Comparison of ENCODE assay signal across 8 mouse cellular contexts in genomic region chr4:115000429-115000795, GRCm38 (mm10). TPM values are rescaled to one million over a fixed set of nuclear protein-coding genes. Genes with fewer than 3 reads are reported as not detected.
DNase-seq lines count a peak whose midpoint lies in the region; ATAC-seq and TF ChIP-seq lines count a peak whose summit lies in the region.
"Had no signal": no experiment of that assay in that cellular context is flagged by ENCODE, and none has a peak within 500 bp of the region (broad histone marks: within the 10 kb centered on the region; RNA-seq: fewer than 3 reads in every experiment).

No protein-coding gene starts in this region.

- no peak; the same call in 1 of the 2 replicates for ATAC-seq in limb, embryonic 14.5 days (ENCODE audit: low FRiP score, low read depth)

- peak overlapping the region; percentile 56 for H3K4me2 ChIP-seq in limb, embryonic 14.5 days (replicated peaks; ENCODE audit: low read depth, low read length, severe bottlenecking)

- H3K4me3 ChIP-seq in thymus, adult 2 months (ENCODE audit: control insufficient read depth, insufficient read depth, low read length): peak overlapping the region; percentile 65
- peak overlapping the region; percentile 87 for H3K4me3 ChIP-seq in embryonic fibroblast, embryonic 13.5 days (ENCODE audit: insufficient read depth, low read length)
- H3K4me3 ChIP-seq in limb, embryonic 14.5 days (replicated peaks; ENCODE audit: low read length): peak overlapping the region; percentile 67

- under 1% methylated on average over 8 of the region's 8 CpGs for WGBS in thymus, adult 2 months
- WGBS in limb, embryonic 14.5 days: 2% methylated on average over 8 of the region's 8 CpGs

- no peaks in the 10 kb centered on the region for H3K9me3 ChIP-seq in limb, embryonic 14.5 days (ENCODE audit: control insufficient read depth, low read length)

- H3K27ac ChIP-seq in thymus, adult 2 months (ENCODE audit: control insufficient read depth, insufficient read depth, low read length): no peak overlapping the region
- peak overlapping the region; percentile 50 for H3K27ac ChIP-seq in embryonic fibroblast, embryonic 13.5 days (ENCODE audit: insufficient read depth, low read length)
- H3K27ac ChIP-seq in limb, embryonic 14.5 days (replicated peaks; ENCODE audit: low read depth, low read length): 0 out of 2 replicates have a peak overlapping the region, but pooled peaks have one; percentile 41

- H3K9ac ChIP-seq in limb, embryonic 14.5 days (ENCODE audit: low read depth, low read length, severe bottlenecking): peak overlapping the region; percentile 62

- no peak for DNase-seq in thymus, adult 2 months
- DNase-seq in thymus, adult 18-20 months: no peak
- DNase-seq in limb, embryonic 14.5 days (ENCODE audit: low spot score): peak; percentile 13
- DNase-seq in retina, embryonic 14.5 days (ENCODE audit: low spot score): peak; percentile 37
- no peak for DNase-seq in MN1 (ENCODE audit: low spot score)
- DNase-seq in gastrocnemius, postnatal 25 days: no peak

- no peak for TF ChIP-seq CTCF in thymus, adult 2 months (IDR thresholded peaks at IDR 0.05; ENCODE audit: borderline replicate concordance, control insufficient read depth, extremely low read depth, insufficient read depth, low read length, poor library complexity)
- TF ChIP-seq CTCF in embryonic fibroblast, embryonic 13.5 days (IDR thresholded peaks at IDR 0.05; ENCODE audit: borderline replicate concordance, insufficient read depth, low read length): no peak

- no peaks in the 10 kb centered on the region for H3K27me3 ChIP-seq in thymus, adult 2 months (ENCODE audit: control insufficient read depth, insufficient read depth, low read length)
- H3K27me3 ChIP-seq in limb, embryonic 14.5 days (ENCODE audit: control insufficient read depth, insufficient read depth, low read length): no peaks in the 10 kb centered on the region

- peaks cover 5% of the 10 kb centered on the region; the same call in 1 of the 2 replicates for H3K36me3 ChIP-seq in thymus, adult 2 months (ENCODE audit: control insufficient read depth, insufficient read depth, low read length)
- H3K36me3 ChIP-seq in limb, embryonic 14.5 days (ENCODE audit: control insufficient read depth, insufficient read depth, low read length): peaks cover 13% of the 10 kb centered on the region; the same call in 1 of the 2 replicates

- no peak for TF ChIP-seq POLR2A in thymus, adult 2 months (IDR thresholded peaks at IDR 0.05; ENCODE audit: control insufficient read depth, extremely low read depth, insufficient read depth, low read length, poor library complexity)
- TF ChIP-seq POLR2A in embryonic fibroblast, embryonic 13.5 days (IDR thresholded peaks at IDR 0.05; ENCODE audit: low read depth, low read length): no peak
- TF ChIP-seq POLR2A in limb, embryonic 14.5 days (IDR thresholded peaks at IDR 0.05; ENCODE audit: borderline replicate concordance, extremely low read depth, insufficient read depth, insufficient read length): no peak

- H3K4me1 ChIP-seq in thymus, adult 2 months (replicated peaks; ENCODE audit: control insufficient read depth, insufficient read depth, low read length): peaks cover 6% of the 10 kb centered on the region; the same call in 1 of the 2 replicates
- H3K4me1 ChIP-seq in embryonic fibroblast, embryonic 13.5 days (ENCODE audit: control insufficient read depth, insufficient read depth, low read length): peaks cover 4% of the 10 kb centered on the region; the same call in 1 of the 2 replicates
- peaks cover 12% of the 10 kb centered on the region for H3K4me1 ChIP-seq in limb, embryonic 14.5 days (ENCODE audit: control insufficient read depth, insufficient read depth, low read length)

RNA-seq across cellular contexts. Expression of gene Stil, which starts 0.5 kb away (rescaled TPM):
- 8.1 and 10.7 TPM in 2 replicates for polyA plus RNA-seq in thymus, adult 2 months (2012; rRNA removed)
- polyA plus RNA-seq in embryonic fibroblast, embryonic 13.5 days (2011; ENCODE audit: insufficient read length, low read depth, missing spikeins): 11.0 and 14.4 TPM in 2 replicates
- 16.2 and 18.0 TPM in 2 replicates for polyA plus RNA-seq in limb, embryonic 14.5 days (2012; rRNA removed)
- polyA plus RNA-seq in limb, embryonic 14.5 days (2014; fragmentation: Nextera tagmentation; extraction: Ambion mirVana): 11.5 and 12.8 TPM in 2 replicates
- total RNA-seq in gastrocnemius, postnatal 25 days (2021): under 1 TPM in 1 of 2 experiments, not detected in 1; 0.24 TPM
- total RNA-seq: neutrophil, adult 5-6 weeks had no signal

RNA-seq across cellular contexts. Expression of gene Cmpk1, which starts 13.4 kb away (rescaled TPM):
- polyA plus RNA-seq in thymus, adult 2 months (2012; rRNA removed): 17.7 and 20.1 TPM in 2 replicates
- 93.5 and 105 TPM in 2 replicates for polyA plus RNA-seq in embryonic fibroblast, embryonic 13.5 days (2011; ENCODE audit: insufficient read length, low read depth, missing spikeins)
- 37.0 and 42.4 TPM in 2 replicates for polyA plus RNA-seq in limb, embryonic 14.5 days (2012; rRNA removed)
- 103 and 120 TPM in 2 replicates for polyA plus RNA-seq in limb, embryonic 14.5 days (2014; fragmentation: Nextera tagmentation; extraction: Ambion mirVana)
- 10 to 100 TPM; 23.3 to 27.8 TPM for total RNA-seq in gastrocnemius, postnatal 25 days (2021)

RNA-seq across cellular contexts. Expression of gene Tal1, which starts 55.8 kb away (rescaled TPM):
- polyA plus RNA-seq in thymus, adult 2 months (2012; rRNA removed): 0.89 and 0.94 TPM in 2 replicates
- polyA plus RNA-seq in embryonic fibroblast, embryonic 13.5 days (2011; ENCODE audit: insufficient read length, low read depth, missing spikeins): not detected in 2 replicates
- polyA plus RNA-seq in limb, embryonic 14.5 days (2012; rRNA removed): 3.4 and 4.4 TPM in 2 replicates
- 1.6 and 1.7 TPM in 2 replicates for polyA plus RNA-seq in limb, embryonic 14.5 days (2014; fragmentation: Nextera tagmentation; extraction: Ambion mirVana)
- 1 to 10 TPM in 1 of 2 experiments, under 1 TPM in 1; 0.46 to 1.3 TPM for total RNA-seq in gastrocnemius, postnatal 25 days (2021)

Comparison
In these comparisons a context has a peak if more than half of its experiments do, and no peak if none do; other contexts are left out.
1. DNase-seq: peak in limb, embryonic 14.5 days (single experiment) and retina, embryonic 14.5 days (single experiment); none in thymus, adult 2 months (single experiment), thymus, adult 18-20 months (0 of 2), MN1 (single experiment) and gastrocnemius, postnatal 25 days (single experiment).
2. Peak in every context shown above with its lines, with median percentiles within 50 percentile points of each other: H3K4me3 ChIP-seq.